Mouse (Mus musculus): ENCODE measurements around the gene Klhdc7b. TPM values are rescaled to one million over a fixed set of nuclear protein-coding genes. Genes with fewer than 3 reads are reported as not detected.

The Klhdc7b gene
- polyA plus RNA-seq, 1 experiment: not detected

DNA sequence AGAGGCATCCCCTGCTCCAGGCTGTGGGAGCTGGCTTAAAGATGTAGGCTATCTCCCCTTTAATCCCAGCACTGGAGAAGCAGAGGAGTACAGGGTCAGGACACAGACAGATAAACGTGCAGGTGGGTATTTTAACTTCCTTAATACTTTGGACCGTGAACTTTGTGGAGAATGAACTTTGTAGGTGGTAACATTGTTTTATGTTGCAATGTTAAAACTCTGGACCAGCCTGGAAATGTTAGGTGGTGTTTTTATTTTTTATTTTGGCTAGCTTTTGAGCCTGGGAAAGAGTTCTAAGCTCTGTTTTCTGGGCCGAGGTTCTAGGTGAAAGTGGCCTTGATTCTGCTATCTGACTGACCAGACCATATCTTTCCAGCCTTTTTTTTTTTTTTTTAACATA, 46.6 kb downstream of the Klhdc7b start:
- no peaks in the 10 kb centered on the region for H3K4me1 ChIP-seq (ENCODE audit: control insufficient read depth, insufficient read depth, low read length)
- 58% methylated on average over 3 of the region's 3 CpGs for WGBS
- TF ChIP-seq CTCF (conservative IDR thresholded peaks at IDR 0.05; ENCODE audit: insufficient read depth, insufficient read length, low read depth, low read length) (no peak), POLR2A (IDR thresholded peaks at IDR 0.05; ENCODE audit: low read depth, low read length) (no peak)
- H3K27ac ChIP-seq (ENCODE audit: insufficient read depth, low read depth, low read length): no peak overlapping the region
- no peak for DNase-seq
- no peak overlapping the region for H3K4me3 ChIP-seq (ENCODE audit: insufficient read depth, low read depth, low read length)
- H3K27me3 ChIP-seq (replicated peaks; ENCODE audit: control insufficient read depth, insufficient read depth, low read length): no peaks in the 10 kb centered on the region
- H3K36me3 ChIP-seq (ENCODE audit: control insufficient read depth, insufficient read depth, low read length): no peaks in the 10 kb centered on the region

DNA sequence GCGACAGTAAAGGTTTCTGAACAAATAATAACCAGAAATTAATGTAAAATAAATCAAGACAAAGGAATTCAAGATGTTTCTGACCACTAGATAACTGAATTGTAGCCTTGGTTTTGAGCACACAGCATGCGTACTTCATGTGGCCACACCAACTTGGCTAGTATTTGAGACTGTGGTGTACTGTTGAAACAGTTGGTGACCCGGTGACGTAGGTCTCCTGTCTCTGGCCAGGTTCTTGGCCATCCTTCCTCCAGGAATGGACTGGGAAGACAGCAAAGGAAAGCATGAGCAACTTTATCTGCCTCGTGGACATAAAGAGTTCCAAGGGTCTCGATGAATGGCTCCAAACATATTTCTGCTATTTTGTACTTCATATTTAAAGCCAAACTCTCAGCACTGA, 47.1 kb downstream of the Klhdc7b start:
- Histone ChIP-seq H3K4me1 (ENCODE audit: control insufficient read depth, insufficient read depth, low read length) (no peaks in the 10 kb centered on the region), H3K27ac (ENCODE audit: insufficient read depth, low read depth, low read length) (no peak overlapping the region), H3K4me3 (ENCODE audit: insufficient read depth, low read depth, low read length) (no peak overlapping the region), H3K27me3 (replicated peaks; ENCODE audit: control insufficient read depth, insufficient read depth, low read length) (no peaks in the 10 kb centered on the region), H3K36me3 (ENCODE audit: control insufficient read depth, insufficient read depth, low read length) (no peaks in the 10 kb centered on the region)
- no peak for DNase-seq
- 88% methylated on average over 6 of the region's 6 CpGs for WGBS
- TF ChIP-seq CTCF (conservative IDR thresholded peaks at IDR 0.05; ENCODE audit: insufficient read depth, insufficient read length, low read depth, low read length) (no peak), POLR2A (IDR thresholded peaks at IDR 0.05; ENCODE audit: low read depth, low read length) (no peak)

DNA sequence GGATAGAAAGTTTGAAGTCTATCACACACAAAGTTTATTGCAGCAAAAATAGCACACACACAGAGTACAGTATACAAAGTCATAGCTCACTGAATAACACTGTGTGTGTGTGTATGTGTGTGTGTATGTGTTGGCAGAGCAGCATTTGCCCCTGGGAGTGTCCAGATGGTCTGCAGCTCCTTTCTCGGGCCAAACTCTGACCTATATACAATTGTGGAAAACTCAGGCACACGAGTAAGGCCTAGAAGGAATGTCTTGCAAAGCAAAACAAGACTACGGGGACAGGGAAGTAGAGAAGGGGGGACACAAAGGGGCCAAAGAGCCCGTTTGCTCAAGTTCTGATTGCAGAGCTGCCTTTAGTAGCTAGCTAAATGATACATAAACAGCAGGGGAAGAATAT, 48.2 kb downstream of the Klhdc7b start:
- 70% methylated on average over 4 of the region's 4 CpGs for WGBS
- no peaks in the 10 kb centered on the region for H3K36me3 ChIP-seq (ENCODE audit: control insufficient read depth, insufficient read depth, low read length)
- H3K27me3 ChIP-seq (replicated peaks; ENCODE audit: control insufficient read depth, insufficient read depth, low read length): no peaks in the 10 kb centered on the region
- H3K27ac ChIP-seq (ENCODE audit: insufficient read depth, low read depth, low read length): no peak overlapping the region
- H3K4me3 ChIP-seq (ENCODE audit: insufficient read depth, low read depth, low read length): no peak overlapping the region
- TF ChIP-seq CTCF (conservative IDR thresholded peaks at IDR 0.05; ENCODE audit: insufficient read depth, insufficient read length, low read depth, low read length) (no peak), POLR2A (IDR thresholded peaks at IDR 0.05; ENCODE audit: low read depth, low read length) (no peak)
- no peaks in the 10 kb centered on the region for H3K4me1 ChIP-seq (ENCODE audit: control insufficient read depth, insufficient read depth, low read length)
- DNase-seq: no peak

DNA sequence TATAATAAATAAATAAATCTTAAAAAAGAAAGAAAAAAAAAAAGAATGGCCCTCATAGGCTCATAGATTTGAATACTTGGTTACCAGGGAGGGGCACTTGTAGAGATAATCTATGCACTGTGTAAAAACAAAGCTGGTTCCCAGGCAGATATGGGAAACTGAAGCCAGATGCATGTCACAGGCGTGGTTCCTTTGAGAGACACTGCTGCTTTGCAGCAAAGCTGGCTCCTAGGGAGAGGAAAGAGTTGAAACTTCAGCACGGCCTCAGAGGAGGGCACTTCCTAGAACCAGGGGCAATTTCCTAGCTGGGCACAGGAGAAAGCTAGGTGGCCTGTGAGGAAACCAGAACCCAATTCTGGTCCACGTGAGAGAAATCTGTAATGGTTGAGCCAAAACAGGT, 49.4 kb downstream of the Klhdc7b start:
- Histone ChIP-seq H3K27ac (ENCODE audit: insufficient read depth, low read depth, low read length) (no peak overlapping the region), H3K4me3 (ENCODE audit: insufficient read depth, low read depth, low read length) (no peak overlapping the region), H3K36me3 (ENCODE audit: control insufficient read depth, insufficient read depth, low read length) (no peaks in the 10 kb centered on the region), H3K4me1 (ENCODE audit: control insufficient read depth, insufficient read depth, low read length) (no peaks in the 10 kb centered on the region; the same call in 1 of the 2 replicates), H3K27me3 (replicated peaks; ENCODE audit: control insufficient read depth, insufficient read depth, low read length) (no peaks in the 10 kb centered on the region)
- WGBS: 80% methylated on average over 3 of the region's 3 CpGs
- TF ChIP-seq CTCF (conservative IDR thresholded peaks at IDR 0.05; ENCODE audit: insufficient read depth, insufficient read length, low read depth, low read length) (no peak), POLR2A (IDR thresholded peaks at IDR 0.05; ENCODE audit: low read depth, low read length) (no peak)
- DNase-seq: no peak

DNA sequence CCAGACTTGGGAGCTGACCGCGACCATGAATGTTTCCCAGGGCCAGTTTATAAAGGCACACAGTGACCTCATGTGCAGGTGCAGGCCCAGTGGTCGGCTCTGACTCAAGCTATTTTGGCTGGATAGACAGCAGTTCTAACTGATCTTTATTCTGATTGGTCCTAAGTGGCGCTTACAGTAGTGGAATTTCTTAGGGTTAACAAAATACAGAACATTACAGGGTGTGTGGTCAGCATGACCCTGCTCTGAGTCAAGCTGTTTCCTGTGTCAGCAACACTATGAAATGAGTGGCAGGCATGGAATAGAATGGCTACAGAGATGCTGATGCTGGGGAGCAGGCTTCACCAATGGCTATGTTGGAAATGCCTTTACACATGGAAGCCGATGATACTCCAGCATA, 51.2 kb downstream of the Klhdc7b start:
- Histone ChIP-seq H3K4me3 (ENCODE audit: insufficient read depth, low read depth, low read length) (no peak overlapping the region), H3K36me3 (ENCODE audit: control insufficient read depth, insufficient read depth, low read length) (no peaks in the 10 kb centered on the region), H3K27ac (ENCODE audit: insufficient read depth, low read depth, low read length) (no peak overlapping the region), H3K27me3 (replicated peaks; ENCODE audit: control insufficient read depth, insufficient read depth, low read length) (no peaks in the 10 kb centered on the region), H3K4me1 (ENCODE audit: control insufficient read depth, insufficient read depth, low read length) (no peaks in the 10 kb centered on the region; the same call in 1 of the 2 replicates)
- TF ChIP-seq CTCF (conservative IDR thresholded peaks at IDR 0.05; ENCODE audit: insufficient read depth, insufficient read length, low read depth, low read length) (no peak), POLR2A (IDR thresholded peaks at IDR 0.05; ENCODE audit: low read depth, low read length) (no peak)
- WGBS: 78% methylated on average over 5 of the region's 5 CpGs
- no peak for DNase-seq

Other genes with a start within 250 kb of the Klhdc7b start
- 12.7 and 13.9 TPM in 2 replicates for gene Mapk12, start 244.2 kb upstream of the Klhdc7b start, polyA plus RNA-seq (2012; rRNA removed)
- 6.0 and 7.9 TPM in 2 replicates for gene Mapk11, start 235.3 kb upstream of the Klhdc7b start, polyA plus RNA-seq (2012; rRNA removed)
- gene Plxnb2, start 204.1 kb upstream of the Klhdc7b start, polyA plus RNA-seq (2012; rRNA removed): 288 and 297 TPM in 2 replicates
- gene Dennd6b, start 188.4 kb upstream of the Klhdc7b start, polyA plus RNA-seq (2012; rRNA removed): 11.2 and 15.0 TPM in 2 replicates
- 85.0 and 148 TPM in 2 replicates for gene Ppp6r2, start 173.4 kb upstream of the Klhdc7b start, polyA plus RNA-seq (2012; rRNA removed)
- 174 and 184 TPM in 2 replicates for gene Sbf1, start 69.6 kb upstream of the Klhdc7b start, polyA plus RNA-seq (2012; rRNA removed)
- 12.1 and 13.4 TPM in 2 replicates for gene Adm2, start 62.2 kb upstream of the Klhdc7b start, polyA plus RNA-seq (2012; rRNA removed)
- gene Miox, start 50.5 kb upstream of the Klhdc7b start, polyA plus RNA-seq (2012; rRNA removed): 7,787 and 8,230 TPM in 2 replicates
- 40.2 and 43.7 TPM in 2 replicates for gene Lmf2, start 29.3 kb upstream of the Klhdc7b start, polyA plus RNA-seq (2012; rRNA removed)
- 111 and 124 TPM in 2 replicates for gene Ncaph2, start 29.2 kb upstream of the Klhdc7b start, polyA plus RNA-seq (2012; rRNA removed)
- 59.5 and 65.3 TPM in 2 replicates for gene Sco2, start 11.1 kb upstream of the Klhdc7b start, polyA plus RNA-seq (2012; rRNA removed)
- gene Tymp, start 7.9 kb upstream of the Klhdc7b start, polyA plus RNA-seq (2012; rRNA removed): 1.8 and 3.1 TPM in 2 replicates
- gene Odf3b, start 5.6 kb upstream of the Klhdc7b start, polyA plus RNA-seq (2012; rRNA removed): 1.6 and 2.2 TPM in 2 replicates
- gene Syce3, start 25.6 kb downstream of the Klhdc7b start, polyA plus RNA-seq (2012; rRNA removed): not detected in 2 replicates
- 55.3 and 64.1 TPM in 2 replicates for gene Cpt1b, start 40.9 kb downstream of the Klhdc7b start, polyA plus RNA-seq (2012; rRNA removed)
- 0.76 and 0.99 TPM in 2 replicates for gene C730034F03Rik, start 44.7 kb downstream of the Klhdc7b start, polyA plus RNA-seq (2012; rRNA removed)
- 1.1 and 1.5 TPM in 2 replicates for gene Gm44502, start 44.8 kb downstream of the Klhdc7b start, polyA plus RNA-seq (2012; rRNA removed)
- gene Chkb, start 45.0 kb downstream of the Klhdc7b start, polyA plus RNA-seq (2012; rRNA removed): 58.2 and 62.6 TPM in 2 replicates
- gene Mapk8ip2, start 69.0 kb downstream of the Klhdc7b start, polyA plus RNA-seq (2012; rRNA removed): 0.29 and 0.59 TPM in 2 replicates
- gene Arsa, start 92.5 kb downstream of the Klhdc7b start, polyA plus RNA-seq (2012; rRNA removed): 26.0 and 30.0 TPM in 2 replicates
- gene Shank3, start 114.7 kb downstream of the Klhdc7b start, polyA plus RNA-seq (2012; rRNA removed): 18.0 and 19.5 TPM in 2 replicates
- 0.58 and 0.74 TPM in 2 replicates for gene Acr, start 183.4 kb downstream of the Klhdc7b start, polyA plus RNA-seq (2012; rRNA removed)
- gene Rabl2, start 207.0 kb downstream of the Klhdc7b start, polyA plus RNA-seq (2012; rRNA removed): 16.9 and 18.1 TPM in 2 replicates

Data from kidney, adult 2 months (tissue).